In the genomic region with DNA sequence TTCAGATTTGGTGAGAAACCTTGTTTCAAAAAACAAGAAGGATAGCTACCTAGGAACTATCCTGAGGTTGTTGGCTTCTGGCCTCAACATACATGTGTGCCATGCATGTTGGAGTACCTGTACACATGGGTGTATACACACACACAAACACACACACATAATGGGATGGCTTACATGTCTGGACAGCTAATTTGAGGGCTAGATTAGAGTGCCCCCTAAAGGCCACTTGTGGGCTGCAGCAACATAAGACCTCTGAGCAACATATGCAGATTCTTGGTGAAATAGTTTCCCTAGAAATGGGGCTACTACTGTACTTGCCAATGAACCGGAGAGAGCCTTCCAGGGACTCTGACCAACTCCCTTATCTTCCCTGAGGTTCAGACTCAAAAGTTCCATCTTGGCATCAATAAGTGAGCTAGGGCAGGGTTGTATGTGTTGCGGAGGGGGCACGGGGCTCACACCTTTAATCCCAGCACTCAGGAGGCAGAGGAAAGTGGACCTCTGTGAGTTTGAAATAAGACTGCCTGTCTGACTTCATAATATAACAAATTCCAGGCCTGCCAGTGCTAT, we compare ENCODE assay signal across 8 mouse cellular contexts. TPM values are rescaled to one million over a fixed set of nuclear protein-coding genes. Genes with fewer than 3 reads are reported as not detected.
DNase-seq lines count a peak whose midpoint lies in the region; ATAC-seq and TF ChIP-seq lines count a peak whose summit lies in the region.

No protein-coding gene starts in this region.

- peak; percentile 35 to 84 for DNase-seq in adrenal gland, adult (ENCODE audit: inconsistent age in 2 of 2, low spot score in 1 of 2)
- no peak for DNase-seq in adrenal gland, adult 8-10 months
- peak; percentile 42 for DNase-seq in liver
- no peak for DNase-seq in liver, embryonic 11.5 days (ENCODE audit: low spot score)
- DNase-seq in brain, adult 2 months (ENCODE audit: low read depth, low spot score), result peak; percentile 89
- peak; percentile 85 for DNase-seq in lung, embryonic 14.5 days
- peak; percentile 39 for DNase-seq in right cerebral cortex, postnatal 4 days

- TF ChIP-seq CTCF in lung, embryonic 14.5 days (IDR thresholded peaks at IDR 0.05; ENCODE audit: low read depth), result peak; percentile 76

- 93% methylated on average over 3 of the region's 3 CpGs for WGBS in liver, embryonic 11.5 days
- 83% methylated on average over 3 of the region's 3 CpGs for WGBS in lung, embryonic 14.5 days

- ATAC-seq in liver, embryonic 11.5 days (replicated peaks; ENCODE audit: low FRiP score), result no peak
- peak; percentile 63 for ATAC-seq in granulocyte monocyte progenitor cell, adult 5-6 weeks (replicated peaks; ENCODE audit: poor library complexity, severe bottlenecking)
- ATAC-seq in lung, embryonic 14.5 days (ENCODE audit: insufficient read depth), result peak; percentile 55; the same call in 1 of the 2 replicates

- H3K36me3 ChIP-seq in liver, embryonic 11.5 days (ENCODE audit: control insufficient read depth, insufficient read depth, low read length), result 0 out of 2 replicates have a peak, but pooled peaks cover 4% of the 10 kb centered on the region
- peaks cover 85% of the 10 kb centered on the region for H3K36me3 ChIP-seq in lung, embryonic 14.5 days (ENCODE audit: insufficient read depth)

- no peaks in the 10 kb centered on the region for H3K4me1 ChIP-seq in liver, embryonic 11.5 days (replicated peaks; ENCODE audit: control insufficient read depth, insufficient read depth, low read length)
- no peaks in the 10 kb centered on the region for H3K4me1 ChIP-seq in lung, embryonic 14.5 days (ENCODE audit: insufficient read depth)

- H3K4me2 ChIP-seq in liver, embryonic 11.5 days, result no peak overlapping the region
- no peak overlapping the region for H3K4me2 ChIP-seq in lung, embryonic 14.5 days

- no peak overlapping the region for H3K4me3 ChIP-seq in liver, embryonic 11.5 days (ENCODE audit: low read depth, low read length)
- H3K4me3 ChIP-seq in lung, embryonic 14.5 days (ENCODE audit: low read depth, low read length), result no peak overlapping the region

- H3K9me3 ChIP-seq in liver, embryonic 11.5 days (ENCODE audit: control insufficient read depth, low read length), result no peaks in the 10 kb centered on the region
- no peaks in the 10 kb centered on the region for H3K9me3 ChIP-seq in lung, embryonic 14.5 days (ENCODE audit: low read depth, low read length)

- no peaks in the 10 kb centered on the region for H3K27me3 ChIP-seq in liver, embryonic 11.5 days (replicated peaks; ENCODE audit: control insufficient read depth, insufficient read depth, low read length)
- no peaks in the 10 kb centered on the region for H3K27me3 ChIP-seq in lung, embryonic 14.5 days (ENCODE audit: insufficient read depth, low read length)

- H3K9ac ChIP-seq in liver, embryonic 11.5 days (ENCODE audit: low read depth, low read length), result no peak overlapping the region
- no peak overlapping the region for H3K9ac ChIP-seq in lung, embryonic 14.5 days

- no peak overlapping the region for H3K27ac ChIP-seq in liver, embryonic 11.5 days (ENCODE audit: low read depth, low read length)
- no peak overlapping the region for H3K27ac ChIP-seq in lung, embryonic 14.5 days (ENCODE audit: low read depth)

RNA-seq across cellular contexts. Expression of a gene that starts 15.2 kb away (rescaled TPM):
- total RNA-seq in adrenal gland, adult 8-10 months (2022), result 10 to 100 TPM; 26.5 to 40.7 (median 30.1) TPM
- 26.8 and 33.3 TPM in 2 replicates for polyA plus RNA-seq in liver, embryonic 11.5 days (2014; fragmentation: Nextera tagmentation; extraction: Ambion mirVana)
- 36.8 and 48.4 TPM in 2 replicates for total RNA-seq in granulocyte monocyte progenitor cell, adult 5-6 weeks (2014; fragmentation: Nextera tagmentation)
- total RNA-seq in granulocyte monocyte progenitor cell, adult 5-6 weeks (2017), result 18.3 and 19.7 TPM in 2 replicates
- 117 and 126 TPM in 2 replicates for polyA plus RNA-seq in lung, embryonic 14.5 days (2014; fragmentation: Nextera tagmentation; extraction: Ambion mirVana)

RNA-seq across cellular contexts. Expression of a gene that starts 16.3 kb away (rescaled TPM):
- 10 to 100 TPM in 1 of 4 experiments, 1 to 10 TPM in 3; 4.3 to 11.1 (median 6.1) TPM for total RNA-seq in adrenal gland, adult 8-10 months (2022)
- 8.1 and 9.8 TPM in 2 replicates for polyA plus RNA-seq in liver, embryonic 11.5 days (2014; fragmentation: Nextera tagmentation; extraction: Ambion mirVana)
- 93.6 and 116 TPM in 2 replicates for total RNA-seq in granulocyte monocyte progenitor cell, adult 5-6 weeks (2014; fragmentation: Nextera tagmentation)
- 108 and 121 TPM in 2 replicates for total RNA-seq in granulocyte monocyte progenitor cell, adult 5-6 weeks (2017)
- 4.3 and 4.7 TPM in 2 replicates for polyA plus RNA-seq in lung, embryonic 14.5 days (2014; fragmentation: Nextera tagmentation; extraction: Ambion mirVana)

Comparison
In these comparisons a context has a peak if more than half of its experiments do, and no peak if none do; other contexts are left out.
1. DNase-seq: peak in adrenal gland, adult (2 of 2), liver (single experiment), brain, adult 2 months (single experiment), lung, embryonic 14.5 days (single experiment) and right cerebral cortex, postnatal 4 days (single experiment); none in adrenal gland, adult 8-10 months (single experiment) and liver, embryonic 11.5 days (single experiment).
2. RNA of a gene that starts 16.3 kb away (total RNA-seq): 93.6 to 121 TPM in granulocyte monocyte progenitor cell, adult 5-6 weeks; 4.3 to 11.1 TPM in adrenal gland, adult 8-10 months; every median in the first group is over 4 times any median in the second.